Mouse (Mus musculus): ENCODE measurements around the gene Sec24a. TPM values are rescaled to one million over a fixed set of nuclear protein-coding genes. Genes with fewer than 3 reads are reported as not detected.
"Not testable (repeated sequence)": the region's sequence is repeated elsewhere in the genome, so short reads cannot be mapped to it uniquely, and the experiment has no call there.

Gene Sec24a
- total RNA-seq (2021): 10 to 100 TPM; 41.1 to 56.0 TPM
- long read RNA-seq, experiment 1, full-length matches to known transcripts: 4 of 6 reads
- long read RNA-seq, experiment 1, partial matches to known transcripts: 0 of 6 reads
- long read RNA-seq, experiment 1, other reads (novel, unspliced or antisense): 2 of 6 reads
- long read RNA-seq, experiment 2, full-length matches to known transcripts: 5 of 6 reads
- long read RNA-seq, experiment 2, partial matches to known transcripts: 0 of 6 reads
- long read RNA-seq, experiment 2, other reads (novel, unspliced or antisense): 1 of 6 reads

- intact Hi-C loops (cut with DNase I): loop anchor here (5.0 kb wide), 1 partner anchor 239 kb away; the partner anchor contains the start of genes Cdkl3 and Ube2b
- Histone ChIP-seq H3K4me3 (peak within 1 kb of the TSS; percentile 89), H3K27ac (peak within 1 kb of the TSS; percentile 99)
- peak; percentile 21; the same call in 1 of the 2 replicates for TF ChIP-seq CTCF (IDR thresholded peaks at IDR 0.05)
- peak; percentile 93 for DNase-seq
These were observed at the start of gene Sec24a, which contains the start of gene Sar1b for GRCm38 (mm10) chr11:51763213-51763907. Gene Sec24a (minus strand): TSS chr11:51763634. Gene Sar1b (plus strand): TSS chr11:51763687.

GRCm38 (mm10) chr11:51812022-51812546 is 48.6 kb upstream of the Sec24a start:
- no peak for DNase-seq
- intact Hi-C loops (cut with DNase I): loop anchor here (10.0 kb wide), 1 partner anchor 293 kb away; no protein-coding TSS in a partner anchor
- no peak for TF ChIP-seq CTCF (IDR thresholded peaks at IDR 0.05)

GRCm38 (mm10) chr11:51811230-51811629 is 47.8 kb upstream of the Sec24a start:
- no peak for DNase-seq
- Histone ChIP-seq H3K27ac (no peak overlapping the region), H3K4me3 (no peak overlapping the region)
- intact Hi-C loops (cut with DNase I): loop anchor here (10.0 kb wide), 1 partner anchor 294 kb away; no protein-coding TSS in a partner anchor
- peak; percentile 52 for TF ChIP-seq CTCF (IDR thresholded peaks at IDR 0.05)

More at GRCm38 (mm10) chr11:51812022-51812546, 48.6 kb upstream of the Sec24a start:
- Histone ChIP-seq H3K27ac (no peak overlapping the region), H3K4me3 (no peak overlapping the region)

- Histone ChIP-seq H3K4me3 (no peak overlapping the region), H3K27ac (no peak overlapping the region)
- no peak for DNase-seq
- intact Hi-C loops (cut with DNase I): loop anchor here (10.0 kb wide), 1 partner anchor 295 kb away; no protein-coding TSS in a partner anchor
- peak; percentile 46 for TF ChIP-seq CTCF (IDR thresholded peaks at IDR 0.05)
These were observed 46.3 kb upstream of the Sec24a start for GRCm38 (mm10) chr11:51809632-51810224.

GRCm38 (mm10) chr11:51807108-51807879 is 43.9 kb upstream of the Sec24a start:
- H3K4me3 ChIP-seq: no peak overlapping the region; the same call in 1 of the 2 replicates
- peak; percentile 24; the same call in 1 of the 2 replicates for TF ChIP-seq CTCF (IDR thresholded peaks at IDR 0.05)
- peak overlapping the region; percentile 90 for H3K27ac ChIP-seq
- intact Hi-C loops (cut with DNase I): no loop called here
- peak; percentile 81 for DNase-seq

- peak; percentile 74 for DNase-seq
- intact Hi-C loops (cut with DNase I): no loop called here
- H3K27ac ChIP-seq: peak overlapping the region; percentile 90
- no peak for TF ChIP-seq CTCF (IDR thresholded peaks at IDR 0.05)
- peak overlapping the region; percentile 77 for H3K4me3 ChIP-seq
These were observed 42.0 kb upstream of the Sec24a start for GRCm38 (mm10) chr11:51805221-51805981.

- intact Hi-C loops (cut with DNase I): loop anchor here (5.0 kb wide), 1 partner anchor 33 kb away; no protein-coding TSS in a partner anchor
- TF ChIP-seq CTCF (IDR thresholded peaks at IDR 0.05): no peak
- peak overlapping the region; percentile 55 for H3K4me3 ChIP-seq
- DNase-seq: peak; percentile 83
- peak overlapping the region; percentile 94 for H3K27ac ChIP-seq
These were observed 37.3 kb upstream of the Sec24a start for GRCm38 (mm10) chr11:51800634-51801325.

GRCm38 (mm10) chr11:51796272-51796671 is 32.8 kb upstream of the Sec24a start:
- Histone ChIP-seq H3K27ac (0 out of 2 replicates have a peak overlapping the region, but pooled peaks have one; percentile 1), H3K4me3 (no peak overlapping the region)
- DNase-seq: peak; percentile 53
- intact Hi-C loops (cut with DNase I): no loop called here
- no peak for TF ChIP-seq CTCF (IDR thresholded peaks at IDR 0.05)

- Histone ChIP-seq H3K4me3 (no peak overlapping the region), H3K27ac (no peak overlapping the region)
- DNase-seq: no peak
- no peak for TF ChIP-seq CTCF (IDR thresholded peaks at IDR 0.05)
- intact Hi-C loops (cut with DNase I): no loop called here
These were observed 27.2 kb upstream of the Sec24a start for GRCm38 (mm10) chr11:51790662-51791061.

GRCm38 (mm10) chr11:51789735-51790134 is 26.3 kb upstream of the Sec24a start:
- intact Hi-C loops (cut with DNase I); H3K4me3 ChIP-seq; DNase-seq; H3K27ac ChIP-seq: not testable (repeated sequence)
- peak; percentile 9; the same call in 1 of the 2 replicates for TF ChIP-seq CTCF (IDR thresholded peaks at IDR 0.05)

Data from gastrocnemius, adult 2 months (tissue).